8 mouse cellular contexts compared by ENCODE assay signal in genomic region chr9:8899616-8900202, GRCm38 (mm10). TPM values are rescaled to one million over a fixed set of nuclear protein-coding genes. Genes with fewer than 3 reads are reported as not detected.
DNase-seq lines count a peak whose midpoint lies in the region; ATAC-seq lines count a peak whose summit lies in the region.

TSS of gene Pgr (plus strand) at chr9:8899833.

- H3K4me3 ChIP-seq in heart, embryonic 16.5 days (ENCODE audit: low read length) = peak within 1 kb of the TSS; percentile 46
- H3K4me3 ChIP-seq in hindbrain, embryonic 15.5 days = peak within 1 kb of the TSS; percentile 63
- peak within 1 kb of the TSS; percentile 68 for H3K4me3 ChIP-seq in midbrain, embryonic 12.5 days

- H3K9me3 ChIP-seq in heart, embryonic 16.5 days (replicated peaks; ENCODE audit: control insufficient read depth, low read length) = no peaks in the 10 kb centered on the region
- H3K9me3 ChIP-seq in hindbrain, embryonic 15.5 days = no peaks in the 10 kb centered on the region
- H3K9me3 ChIP-seq in midbrain, embryonic 12.5 days = no peaks in the 10 kb centered on the region

- H3K4me1 ChIP-seq in heart, embryonic 16.5 days (ENCODE audit: control insufficient read depth, insufficient read depth, low read length) = peaks cover 10% of the 10 kb centered on the region
- H3K4me1 ChIP-seq in hindbrain, embryonic 15.5 days (replicated peaks) = peaks cover 16% of the 10 kb centered on the region
- peaks cover 18% of the 10 kb centered on the region for H3K4me1 ChIP-seq in midbrain, embryonic 12.5 days

- intact Hi-C loops in left cerebral cortex, postnatal 10 days (cut with DNase I) = no loop called here

- ATAC-seq in heart, embryonic 16.5 days (replicated peaks; ENCODE audit: extremely low read depth, insufficient read depth, low FRiP score) = no peak
- peak; percentile 39; the same call in 1 of the 2 replicates for ATAC-seq in hindbrain, embryonic 15.5 days (ENCODE audit: low FRiP score, low read depth)
- no peak; the same call in 1 of the 2 replicates for ATAC-seq in midbrain, embryonic 12.5 days (ENCODE audit: low FRiP score, low read depth)

- peaks cover 50% of the 10 kb centered on the region for H3K27me3 ChIP-seq in heart, embryonic 16.5 days (ENCODE audit: control insufficient read depth, insufficient read depth, low read length)
- H3K27me3 ChIP-seq in hindbrain, embryonic 15.5 days = peaks cover 14% of the 10 kb centered on the region
- peaks cover 49% of the 10 kb centered on the region for H3K27me3 ChIP-seq in midbrain, embryonic 12.5 days

- no peak for DNase-seq in heart, adult 8-10 months (ENCODE audit: low spot score)
- DNase-seq in embryo, embryonic 10 days (ENCODE audit: low spot score) = peak; percentile 19
- peak; percentile 26 to 27 for DNase-seq in left cerebral cortex, postnatal 10 days (ENCODE audit: extremely low spot score in 1 of 2, low spot score in 2 of 2)
- DNase-seq in MN1 (ENCODE audit: low spot score) = no peak
- DNase-seq in c-Kit-positive CD71-positive TER-119-positive erythroid progenitor cells, embryonic 14.5 days (ENCODE audit: low spot score) = no peak

- H3K9ac ChIP-seq in heart, embryonic 16.5 days (ENCODE audit: low read length) = 0 out of 2 replicates have a peak within 1 kb of the TSS, but pooled peaks have one; percentile 26
- H3K9ac ChIP-seq in hindbrain, embryonic 15.5 days = peak within 1 kb of the TSS; percentile 70; the same call in 1 of the 2 replicates
- peak within 1 kb of the TSS; percentile 64; the same call in 1 of the 2 replicates for H3K9ac ChIP-seq in midbrain, embryonic 12.5 days (replicated peaks)

- H3K27ac ChIP-seq in heart, embryonic 16.5 days (ENCODE audit: low read length) = no peak within 1 kb of the TSS
- H3K27ac ChIP-seq in hindbrain, embryonic 15.5 days (replicated peaks) = no peak within 1 kb of the TSS
- no peak within 1 kb of the TSS for H3K27ac ChIP-seq in midbrain, embryonic 12.5 days (replicated peaks)

- 1% methylated on average over 16 of the region's 16 CpGs for WGBS in heart, embryonic 16.5 days
- WGBS in hindbrain, embryonic 15.5 days = under 1% methylated on average over 16 of the region's 16 CpGs
- 1% methylated on average over 16 of the region's 16 CpGs for WGBS in midbrain, embryonic 12.5 days

- H3K36me3 ChIP-seq in heart, embryonic 16.5 days (ENCODE audit: control insufficient read depth, insufficient read depth) = no peaks in the 10 kb centered on the region
- H3K36me3 ChIP-seq in hindbrain, embryonic 15.5 days = no peaks in the 10 kb centered on the region
- H3K36me3 ChIP-seq in midbrain, embryonic 12.5 days = no peaks in the 10 kb centered on the region

- H3K4me2 ChIP-seq in heart, embryonic 16.5 days (ENCODE audit: low read depth, low read length) = peak within 1 kb of the TSS; percentile 73
- peak within 1 kb of the TSS; percentile 88 for H3K4me2 ChIP-seq in hindbrain, embryonic 15.5 days
- H3K4me2 ChIP-seq in midbrain, embryonic 12.5 days (replicated peaks) = peak within 1 kb of the TSS; percentile 97

RNA-seq across cellular contexts. Expression of gene Pgr, which starts in this region (rescaled TPM):
- polyA plus RNA-seq in heart, embryonic 16.5 days (2015; fragmentation: Nextera tagmentation; extraction: Ambion mirVana) = 0.07 and 0.08 TPM in 2 replicates
- under 1 TPM in 2 of 4 experiments, not detected in 2; 0.05 to 0.14 TPM for total RNA-seq in heart, adult 8-10 months (2022)
- polyA plus RNA-seq in hindbrain, embryonic 15.5 days (2015; fragmentation: Nextera tagmentation; extraction: Ambion mirVana) = 3.9 and 4.4 TPM in 2 replicates
- total RNA-seq in left cerebral cortex, postnatal 10 days (2021) = 10 to 100 TPM; 11.4 to 12.1 TPM
- 0.42 and 0.48 TPM in 2 replicates for polyA plus RNA-seq in midbrain, embryonic 12.5 days (2016; fragmentation: Nextera tagmentation; extraction: Ambion mirVana)

Comparison
In these comparisons a context has a peak if more than half of its experiments do, and no peak if none do; other contexts are left out.
1. RNA of gene Pgr (total RNA-seq): 11.4 to 12.1 TPM in left cerebral cortex, postnatal 10 days; 0.05 to 0.14 TPM in heart, adult 8-10 months; every median in the first group is over 10 times any median in the second.
2. DNase-seq: peak in embryo, embryonic 10 days (single experiment) and left cerebral cortex, postnatal 10 days (2 of 2); none in heart, adult 8-10 months (single experiment), MN1 (single experiment) and c-Kit-positive CD71-positive TER-119-positive erythroid progenitor cells, embryonic 14.5 days (single experiment).
3. Peak in every context shown above with its lines, with median percentiles within 50 percentile points of each other: H3K4me2 ChIP-seq, H3K4me3 ChIP-seq and H3K9ac ChIP-seq.